Mouse (Mus musculus): ENCODE measurements at regions not wholly inside any gene's neighbourhood (a gene's known extent, or its start where the extent isn't known, plus 50 kb on each side); places are given as distances from the start of the nearest gene placed in this dataset.

- Histone ChIP-seq H3K9ac (no peak overlapping the region), H3K4me2 (no peak overlapping the region), H3K27me3 (replicated peaks) (no peaks in the 10 kb centered on the region), H3K36me3 (no peaks in the 10 kb centered on the region), H3K4me1 (no peaks in the 10 kb centered on the region), H3K4me3 (no peak overlapping the region), H3K27ac (no peak overlapping the region), H3K9me3 (replicated peaks) (no peaks in the 10 kb centered on the region)
- no peak for ATAC-seq
- WGBS (ENCODE audit: insufficient replicate concordance): 44% methylated on average over 2 of the region's 2 CpGs
Measured at GRCm38 (mm10) chr15:28823526-28823925, 620.0 kb downstream of the Dnah5 start.

- H3K36me3 ChIP-seq: no peaks in the 10 kb centered on the region
- ATAC-seq: no peak
- H3K27me3 ChIP-seq (replicated peaks): no peaks in the 10 kb centered on the region
- H3K9ac ChIP-seq: no peak overlapping the region
- H3K4me1 ChIP-seq: no peaks in the 10 kb centered on the region
- no peaks in the 10 kb centered on the region for H3K9me3 ChIP-seq (replicated peaks)
- H3K4me2 ChIP-seq: no peak overlapping the region
- 71% methylated on average over 4 of the region's 4 CpGs for WGBS (ENCODE audit: insufficient replicate concordance)
- H3K27ac ChIP-seq: no peak overlapping the region
- H3K4me3 ChIP-seq: no peak overlapping the region
Measured at GRCm38 (mm10) chr15:28834831-28835230, 631.3 kb downstream of the Dnah5 start.

- Histone ChIP-seq H3K4me1 (no peaks in the 10 kb centered on the region), H3K36me3 (no peaks in the 10 kb centered on the region), H3K9ac (no peak overlapping the region), H3K4me2 (no peak overlapping the region), H3K4me3 (no peak overlapping the region), H3K9me3 (replicated peaks) (no peaks in the 10 kb centered on the region), H3K27ac (no peak overlapping the region), H3K27me3 (replicated peaks) (no peaks in the 10 kb centered on the region)
- WGBS (ENCODE audit: insufficient replicate concordance): 79% methylated on average over 1 of the region's 1 CpGs
- no peak for ATAC-seq
Measured at GRCm38 (mm10) chr15:28840322-28840721, 636.8 kb downstream of the Dnah5 start.

- WGBS (ENCODE audit: insufficient replicate concordance): 32% methylated on average over 2 of the region's 2 CpGs
- H3K27me3 ChIP-seq (replicated peaks): no peaks in the 10 kb centered on the region
- H3K4me1 ChIP-seq: no peaks in the 10 kb centered on the region
- H3K4me3 ChIP-seq: no peak overlapping the region
- no peak overlapping the region for H3K27ac ChIP-seq
- peak; percentile 80 for ATAC-seq
- H3K36me3 ChIP-seq: no peaks in the 10 kb centered on the region
- no peak overlapping the region for H3K9ac ChIP-seq
- no peak overlapping the region for H3K4me2 ChIP-seq
- H3K9me3 ChIP-seq (replicated peaks): no peaks in the 10 kb centered on the region
Measured at GRCm38 (mm10) chr15:28856419-28856818, 652.9 kb downstream of the Dnah5 start.

- no peaks in the 10 kb centered on the region for H3K9me3 ChIP-seq (replicated peaks)
- no peaks in the 10 kb centered on the region for H3K4me1 ChIP-seq
- H3K9ac ChIP-seq: no peak overlapping the region
- WGBS (ENCODE audit: insufficient replicate concordance): 66% methylated on average over 2 of the region's 2 CpGs
- no peak for ATAC-seq
- H3K27me3 ChIP-seq (replicated peaks): no peaks in the 10 kb centered on the region
- no peak overlapping the region for H3K27ac ChIP-seq
- no peak overlapping the region for H3K4me2 ChIP-seq
- H3K36me3 ChIP-seq: no peaks in the 10 kb centered on the region
- H3K4me3 ChIP-seq: no peak overlapping the region
Measured at GRCm38 (mm10) chr15:28858176-28858575, 654.6 kb downstream of the Dnah5 start.

GRCm38 (mm10) chr15:28864101-28864500 lies 660.5 kb downstream of the Dnah5 start:
- ATAC-seq: no peak
- no peaks in the 10 kb centered on the region for H3K27me3 ChIP-seq (replicated peaks)
- WGBS (ENCODE audit: insufficient replicate concordance): 69% methylated on average over 1 of the region's 1 CpGs
- H3K4me2 ChIP-seq: no peak overlapping the region
- H3K27ac ChIP-seq: no peak overlapping the region
- no peak overlapping the region for H3K4me3 ChIP-seq
- H3K36me3 ChIP-seq: no peaks in the 10 kb centered on the region
- H3K9ac ChIP-seq: no peak overlapping the region
- H3K9me3 ChIP-seq (replicated peaks): no peaks in the 10 kb centered on the region
- H3K4me1 ChIP-seq: no peaks in the 10 kb centered on the region

GRCm38 (mm10) chr15:28864913-28865312 lies 661.4 kb downstream of the Dnah5 start:
- no peak for ATAC-seq
- no peak overlapping the region for H3K4me2 ChIP-seq
- no peaks in the 10 kb centered on the region for H3K9me3 ChIP-seq (replicated peaks)
- no peak overlapping the region for H3K9ac ChIP-seq
- no peak overlapping the region for H3K27ac ChIP-seq
- WGBS (ENCODE audit: insufficient replicate concordance): 63% methylated on average over 2 of the region's 2 CpGs
- no peaks in the 10 kb centered on the region for H3K27me3 ChIP-seq (replicated peaks)
- H3K4me3 ChIP-seq: no peak overlapping the region
- H3K36me3 ChIP-seq: no peaks in the 10 kb centered on the region
- no peaks in the 10 kb centered on the region for H3K4me1 ChIP-seq

- H3K36me3 ChIP-seq: no peaks in the 10 kb centered on the region
- H3K27me3 ChIP-seq (replicated peaks): no peaks in the 10 kb centered on the region
- H3K9me3 ChIP-seq (replicated peaks): no peaks in the 10 kb centered on the region
- ATAC-seq: no peak
- H3K27ac ChIP-seq: no peak overlapping the region
- 61% methylated on average over 2 of the region's 2 CpGs for WGBS (ENCODE audit: insufficient replicate concordance)
- H3K4me1 ChIP-seq: no peaks in the 10 kb centered on the region
- no peak overlapping the region for H3K4me3 ChIP-seq
- no peak overlapping the region for H3K9ac ChIP-seq
- H3K4me2 ChIP-seq: no peak overlapping the region
Measured at GRCm38 (mm10) chr15:28873001-28873400, 669.4 kb downstream of the Dnah5 start.

GRCm38 (mm10) chr15:28896248-28896808 lies 692.8 kb downstream of the Dnah5 start:
- ATAC-seq: no peak
- Histone ChIP-seq H3K4me3 (no peak overlapping the region), H3K9ac (no peak overlapping the region), H3K4me1 (no peaks in the 10 kb centered on the region), H3K36me3 (no peaks in the 10 kb centered on the region), H3K9me3 (replicated peaks) (no peaks in the 10 kb centered on the region), H3K4me2 (no peak overlapping the region), H3K27me3 (replicated peaks) (no peaks in the 10 kb centered on the region), H3K27ac (no peak overlapping the region)
- 65% methylated on average over 3 of the region's 3 CpGs for WGBS (ENCODE audit: insufficient replicate concordance)

GRCm38 (mm10) chr15:28922437-28922836 lies 718.9 kb downstream of the Dnah5 start:
- Histone ChIP-seq H3K27ac (no peak overlapping the region), H3K4me2 (no peak overlapping the region), H3K9me3 (replicated peaks) (no peaks in the 10 kb centered on the region), H3K9ac (no peak overlapping the region), H3K4me1 (no peaks in the 10 kb centered on the region), H3K27me3 (replicated peaks) (no peaks in the 10 kb centered on the region), H3K4me3 (no peak overlapping the region), H3K36me3 (no peaks in the 10 kb centered on the region)
- ATAC-seq: no peak
- 68% methylated on average over 4 of the region's 4 CpGs for WGBS (ENCODE audit: insufficient replicate concordance)

GRCm38 (mm10) chr15:28948245-28948644 lies 744.7 kb downstream of the Dnah5 start:
- no peaks in the 10 kb centered on the region for H3K9me3 ChIP-seq (replicated peaks)
- no peaks in the 10 kb centered on the region for H3K36me3 ChIP-seq
- WGBS (ENCODE audit: insufficient replicate concordance): 36% methylated on average over 1 of the region's 1 CpGs
- H3K4me2 ChIP-seq: no peak overlapping the region
- no peak overlapping the region for H3K9ac ChIP-seq
- H3K27me3 ChIP-seq (replicated peaks): no peaks in the 10 kb centered on the region
- no peaks in the 10 kb centered on the region for H3K4me1 ChIP-seq
- H3K4me3 ChIP-seq: no peak overlapping the region
- H3K27ac ChIP-seq: no peak overlapping the region
- no peak for ATAC-seq

All from liver, embryonic 12.5 days (tissue).